Mouse (Mus musculus) heart, embryonic 15.5 days (tissue): ENCODE measurements around the gene 4933428G20Rik. TPM values are rescaled to one million over a fixed set of nuclear protein-coding genes. Genes with fewer than 3 reads are reported as not detected.
A peak's percentile ranks its signal among the peaks of the same experiment; 100 is the strongest.

ENCODE experiments used
- ATAC-seq: fragments of 200-750 bp; cut with Nextera tagmentation; replicated peaks from 2 replicates; pipeline ENCODE4 v1.8.0; 2017; ENCODE audit warnings: low read depth, moderate TSS enrichment; ENCODE audit not compliant: insufficient number of reproducible peaks, insufficient read depth, low FRiP score
- H3K27ac ChIP-seq: fragments of 300-500 bp; sonication (generic); 2 replicates; pipeline ENCODE4 v1.5.1; 2015; ENCODE audit warnings: mild to moderate bottlenecking, inconsistent platforms
- H3K27me3 ChIP-seq: fragments of 300-500 bp; sonication (generic); 2 replicates; pipeline ENCODE4 v1.6.1; 2015; ENCODE audit warnings: inconsistent platforms
- H3K36me3 ChIP-seq: fragments of 300-500 bp; sonication (generic); 2 replicates; pipeline ENCODE4 v1.6.1; 2015; ENCODE audit warnings: mild to moderate bottlenecking, inconsistent platforms
- H3K4me1 ChIP-seq: fragments of 300-500 bp; sonication (generic); replicated peaks from 2 replicates; pipeline ENCODE4 v1.6.1; 2015; ENCODE audit warnings: inconsistent platforms
- H3K4me2 ChIP-seq: fragments of 300-500 bp; sonication (generic); 2 replicates; pipeline ENCODE4 v1.6.1; 2015; ENCODE audit warnings: inconsistent platforms, mild to moderate bottlenecking, moderate library complexity
- H3K4me3 ChIP-seq: fragments of 300-500 bp; sonication (generic); 2 replicates; pipeline ENCODE4 v1.5.1; 2015; ENCODE audit warnings: mild to moderate bottlenecking, inconsistent platforms
- H3K9ac ChIP-seq: fragments of 300-500 bp; sonication (generic); 2 replicates; pipeline ENCODE4 v1.6.1; 2015; ENCODE audit warnings: mild to moderate bottlenecking, inconsistent platforms
- H3K9me3 ChIP-seq: fragments of 300-500 bp; sonication (generic); replicated peaks from 2 replicates; pipeline ENCODE4 v1.6.1; 2016; ENCODE audit warnings: inconsistent platforms
- WGBS: fragments of 180-500 bp; shearing (Covaris S2); methylation state at CpG from one replicate; pipeline ENCODE4 v1.1.7; 2015; ENCODE audit warnings: mixed read lengths; 5-methylcytosine and 5-hydroxymethylcytosine counted together
- polyA plus RNA-seq: library from polyadenylated mRNA; unstranded; fragments of >200 nt; fragmentation: Nextera tagmentation; extraction: Ambion mirVana; gene quantifications from 2 replicates; pipeline ENCODE4 v1.2.1, GENCODE M21; 2015

4933428G20Rik gene
- polyA plus RNA-seq, 1 experiment from 2014 or later, result 0.78 TPM

GRCm38 (mm10) chr11:97476334-97477095, 23.6 kb downstream of the 4933428G20Rik start:
- Histone ChIP-seq H3K9me3 (no peaks in the 10 kb centered on the region), H3K9ac (no peak overlapping the region), H3K27ac (no peak overlapping the region), H3K27me3 (no peaks in the 10 kb centered on the region), H3K4me3 (no peak overlapping the region), H3K4me1 (peaks cover 6% of the 10 kb centered on the region), H3K36me3 (peaks cover 74% of the 10 kb centered on the region), H3K4me2 (no peak overlapping the region)
- WGBS, result 65% methylated on average over 8 of the region's 8 CpGs
- no peak for ATAC-seq

GRCm38 (mm10) chr11:97471276-97471675, 28.9 kb downstream of the 4933428G20Rik start:
- H3K4me3 ChIP-seq, result no peak overlapping the region
- H3K27ac ChIP-seq, result no peak overlapping the region
- ATAC-seq, result no peak
- H3K4me1 ChIP-seq, result no peaks in the 10 kb centered on the region
- no peak overlapping the region for H3K9ac ChIP-seq
- H3K36me3 ChIP-seq, result peaks cover 72% of the 10 kb centered on the region
- H3K27me3 ChIP-seq, result no peaks in the 10 kb centered on the region
- no peak overlapping the region for H3K4me2 ChIP-seq
- no peaks in the 10 kb centered on the region for H3K9me3 ChIP-seq
- WGBS, result 87% methylated on average over 6 of the region's 6 CpGs

- Histone ChIP-seq H3K4me2 (no peak overlapping the region), H3K4me3 (no peak overlapping the region), H3K9me3 (no peaks in the 10 kb centered on the region), H3K36me3 (peaks cover 70% of the 10 kb centered on the region), H3K4me1 (no peaks in the 10 kb centered on the region), H3K9ac (no peak overlapping the region), H3K27ac (no peak overlapping the region), H3K27me3 (no peaks in the 10 kb centered on the region)
- no peak for ATAC-seq
- 91% methylated on average over 7 of the region's 7 CpGs for WGBS
Observed at GRCm38 (mm10) chr11:97469828-97470227, 30.3 kb downstream of the 4933428G20Rik start.

- H3K4me2 ChIP-seq, result no peak overlapping the region
- WGBS, result 52% methylated on average over 14 of the region's 14 CpGs
- peak; percentile 50; the same call in 1 of the 2 replicates for ATAC-seq
- H3K9ac ChIP-seq, result no peak overlapping the region
- H3K4me1 ChIP-seq, result no peaks in the 10 kb centered on the region
- no peaks in the 10 kb centered on the region for H3K27me3 ChIP-seq
- peaks cover 72% of the 10 kb centered on the region for H3K36me3 ChIP-seq
- 0 out of 2 replicates have a peak overlapping the region, but pooled peaks have one; percentile 13 for H3K27ac ChIP-seq
- H3K9me3 ChIP-seq, result no peaks in the 10 kb centered on the region
- H3K4me3 ChIP-seq, result no peak overlapping the region
Observed at GRCm38 (mm10) chr11:97468639-97469287, 31.4 kb downstream of the 4933428G20Rik start.

GRCm38 (mm10) chr11:97466444-97467160, 33.5 kb downstream of the 4933428G20Rik start:
- Histone ChIP-seq H3K27me3 (no peaks in the 10 kb centered on the region), H3K4me1 (no peaks in the 10 kb centered on the region), H3K9ac (no peak overlapping the region), H3K27ac (no peak overlapping the region), H3K9me3 (no peaks in the 10 kb centered on the region), H3K36me3 (peaks cover 80% of the 10 kb centered on the region), H3K4me3 (no peak overlapping the region), H3K4me2 (no peak overlapping the region)
- WGBS, result 72% methylated on average over 10 of the region's 10 CpGs
- no peak for ATAC-seq

- H3K27ac ChIP-seq, result no peak overlapping the region
- no peak overlapping the region for H3K4me3 ChIP-seq
- no peaks in the 10 kb centered on the region for H3K9me3 ChIP-seq
- WGBS, result 88% methylated on average over 12 of the region's 12 CpGs
- no peak for ATAC-seq
- H3K4me2 ChIP-seq, result no peak overlapping the region
- H3K36me3 ChIP-seq, result peaks cover 80% of the 10 kb centered on the region
- no peak overlapping the region for H3K9ac ChIP-seq
- no peaks in the 10 kb centered on the region for H3K27me3 ChIP-seq
- no peaks in the 10 kb centered on the region for H3K4me1 ChIP-seq
Observed at GRCm38 (mm10) chr11:97465957-97466356, 34.2 kb downstream of the 4933428G20Rik start.

GRCm38 (mm10) chr11:97463991-97464390, 36.1 kb downstream of the 4933428G20Rik start:
- no peak overlapping the region for H3K9ac ChIP-seq
- no peak overlapping the region for H3K4me2 ChIP-seq
- no peak overlapping the region for H3K27ac ChIP-seq
- no peak for ATAC-seq
- WGBS, result 94% methylated on average over 4 of the region's 4 CpGs
- H3K4me1 ChIP-seq, result no peaks in the 10 kb centered on the region
- no peak overlapping the region for H3K4me3 ChIP-seq
- H3K27me3 ChIP-seq, result no peaks in the 10 kb centered on the region
- no peaks in the 10 kb centered on the region for H3K9me3 ChIP-seq
- H3K36me3 ChIP-seq, result peaks cover 81% of the 10 kb centered on the region

- Histone ChIP-seq H3K27me3 (no peaks in the 10 kb centered on the region), H3K9me3 (no peaks in the 10 kb centered on the region), H3K4me2 (no peak overlapping the region), H3K36me3 (peaks cover 88% of the 10 kb centered on the region), H3K9ac (no peak overlapping the region), H3K4me3 (no peak overlapping the region), H3K4me1 (no peaks in the 10 kb centered on the region), H3K27ac (no peak overlapping the region)
- ATAC-seq, result no peak
- WGBS, result 66% methylated on average over 33 of the region's 33 CpGs
Observed at GRCm38 (mm10) chr11:97463166-97463565, 37.0 kb downstream of the 4933428G20Rik start.

GRCm38 (mm10) chr11:97462538-97462937, 37.6 kb downstream of the 4933428G20Rik start:
- H3K9ac ChIP-seq, result no peak overlapping the region
- 82% methylated on average over 6 of the region's 6 CpGs for WGBS
- no peaks in the 10 kb centered on the region for H3K9me3 ChIP-seq
- no peak overlapping the region for H3K4me2 ChIP-seq
- no peaks in the 10 kb centered on the region for H3K27me3 ChIP-seq
- H3K4me1 ChIP-seq, result no peaks in the 10 kb centered on the region
- H3K36me3 ChIP-seq, result peaks cover 94% of the 10 kb centered on the region
- H3K4me3 ChIP-seq, result no peak overlapping the region
- no peak overlapping the region for H3K27ac ChIP-seq
- no peak for ATAC-seq

GRCm38 (mm10) chr11:97461307-97461820, 38.8 kb downstream of the 4933428G20Rik start:
- 91% methylated on average over 3 of the region's 3 CpGs for WGBS
- no peak overlapping the region for H3K4me2 ChIP-seq
- no peak overlapping the region for H3K27ac ChIP-seq
- H3K9me3 ChIP-seq, result no peaks in the 10 kb centered on the region
- H3K4me1 ChIP-seq, result no peaks in the 10 kb centered on the region
- H3K9ac ChIP-seq, result no peak overlapping the region
- no peak overlapping the region for H3K4me3 ChIP-seq
- H3K36me3 ChIP-seq, result peaks cover 95% of the 10 kb centered on the region
- no peak for ATAC-seq
- no peaks in the 10 kb centered on the region for H3K27me3 ChIP-seq

- ATAC-seq, result no peak
- Histone ChIP-seq H3K27me3 (no peaks in the 10 kb centered on the region), H3K4me1 (0 out of 2 replicates have a peak, but pooled peaks cover 3% of the 10 kb centered on the region), H3K4me3 (no peak overlapping the region), H3K36me3 (peaks cover 95% of the 10 kb centered on the region), H3K27ac (no peak overlapping the region), H3K9me3 (no peaks in the 10 kb centered on the region), H3K9ac (no peak overlapping the region), H3K4me2 (no peak overlapping the region)
- WGBS, result 75% methylated on average over 4 of the region's 4 CpGs
Observed at GRCm38 (mm10) chr11:97457120-97457519, 43.0 kb downstream of the 4933428G20Rik start.
